Mouse (Mus musculus) ovary, postnatal 14 days (tissue): ENCODE results near the gene Enc1.

Experiments used
- DNase-seq: peaks from one replicate; pipeline ENCODE4 v3.0.0; 2022; ENCODE audit warnings: low spot score

Gene Enc1

DNA sequence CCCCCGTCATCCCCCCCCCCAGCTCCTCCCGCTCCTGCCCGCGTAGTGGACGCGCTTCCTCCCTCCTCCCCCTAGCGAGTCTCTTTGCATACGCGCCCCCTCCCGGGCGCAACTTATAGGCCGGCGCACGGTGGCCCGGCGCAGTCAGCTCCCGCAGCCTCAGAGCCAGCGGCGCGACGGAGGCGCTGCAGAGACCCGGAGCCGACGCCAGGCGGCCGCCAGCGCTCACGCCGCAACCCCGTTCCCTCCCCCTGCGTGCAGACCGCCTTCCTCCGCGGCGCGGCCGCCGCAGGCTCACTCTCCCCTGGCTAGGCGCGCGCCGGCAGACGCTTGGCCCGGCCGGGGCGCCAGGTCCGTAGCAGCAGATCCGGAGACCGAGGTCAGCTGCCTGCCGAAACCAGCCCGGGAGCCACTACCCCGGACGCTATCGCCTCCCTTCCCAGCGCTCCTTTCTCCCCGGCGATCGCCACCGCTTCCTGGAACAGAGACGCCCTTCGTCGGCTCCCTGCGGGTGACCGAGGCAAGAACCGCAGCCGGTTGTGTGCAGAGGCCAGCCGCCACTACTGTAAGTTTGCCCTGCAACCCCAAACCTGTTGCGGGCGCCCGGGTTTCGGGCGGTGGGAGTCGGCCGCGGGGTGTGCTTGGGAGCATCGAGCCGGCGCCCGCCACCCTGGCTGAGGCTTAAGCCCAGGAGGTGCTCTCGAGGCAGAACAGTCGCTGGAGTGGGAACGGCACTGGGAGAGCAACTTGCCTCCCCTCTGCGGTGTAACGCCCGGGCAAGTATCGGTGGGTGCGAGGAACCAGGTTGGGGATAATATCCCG, at the start of gene Enc1:
Enc1 (plus strand) TSS at position 141 of the 822 bp plus-strand sequence.
- peak; percentile 87 for DNase-seq

DNA sequence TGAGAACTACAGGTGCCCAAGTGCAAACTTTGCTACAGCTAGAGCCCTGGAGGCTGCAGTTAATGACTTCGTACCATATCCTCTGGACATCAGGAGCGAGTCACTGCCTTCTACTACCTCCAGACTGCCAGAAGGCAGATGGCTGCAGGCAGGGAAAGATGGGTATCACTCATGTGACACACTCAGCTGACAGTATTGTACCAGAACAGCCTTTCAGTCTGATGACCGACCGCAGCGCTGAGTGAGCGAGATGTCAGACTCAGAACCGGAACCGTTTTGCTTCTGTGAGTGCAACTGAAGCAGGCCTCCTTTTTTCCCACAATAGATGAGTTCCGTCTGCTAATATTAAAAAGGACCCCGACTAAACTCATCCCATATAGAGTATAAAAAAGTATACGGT, 48.3 kb upstream of the Enc1 start:
- DNase-seq, result no peak

DNA sequence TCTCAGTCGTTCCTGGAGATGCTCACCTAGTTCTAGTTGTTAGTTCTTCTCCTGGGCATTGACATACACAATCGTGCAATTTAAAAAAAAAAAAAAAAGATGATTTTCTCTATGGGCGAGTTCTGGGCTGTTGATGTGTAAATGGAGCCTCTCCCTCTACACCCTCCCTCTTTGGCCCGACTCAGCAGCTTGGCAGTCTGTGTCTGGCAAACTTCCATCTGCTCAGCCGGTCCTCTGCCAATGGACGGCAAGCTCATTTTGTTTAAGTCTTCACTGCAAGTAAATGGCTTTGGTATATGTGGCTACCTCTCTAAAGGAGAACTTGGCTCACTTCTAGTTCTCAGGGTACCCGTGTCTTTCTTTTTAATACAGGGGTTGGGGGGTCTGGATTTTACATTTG, 47.5 kb upstream of the Enc1 start:
- peak; percentile 60 for DNase-seq

DNA sequence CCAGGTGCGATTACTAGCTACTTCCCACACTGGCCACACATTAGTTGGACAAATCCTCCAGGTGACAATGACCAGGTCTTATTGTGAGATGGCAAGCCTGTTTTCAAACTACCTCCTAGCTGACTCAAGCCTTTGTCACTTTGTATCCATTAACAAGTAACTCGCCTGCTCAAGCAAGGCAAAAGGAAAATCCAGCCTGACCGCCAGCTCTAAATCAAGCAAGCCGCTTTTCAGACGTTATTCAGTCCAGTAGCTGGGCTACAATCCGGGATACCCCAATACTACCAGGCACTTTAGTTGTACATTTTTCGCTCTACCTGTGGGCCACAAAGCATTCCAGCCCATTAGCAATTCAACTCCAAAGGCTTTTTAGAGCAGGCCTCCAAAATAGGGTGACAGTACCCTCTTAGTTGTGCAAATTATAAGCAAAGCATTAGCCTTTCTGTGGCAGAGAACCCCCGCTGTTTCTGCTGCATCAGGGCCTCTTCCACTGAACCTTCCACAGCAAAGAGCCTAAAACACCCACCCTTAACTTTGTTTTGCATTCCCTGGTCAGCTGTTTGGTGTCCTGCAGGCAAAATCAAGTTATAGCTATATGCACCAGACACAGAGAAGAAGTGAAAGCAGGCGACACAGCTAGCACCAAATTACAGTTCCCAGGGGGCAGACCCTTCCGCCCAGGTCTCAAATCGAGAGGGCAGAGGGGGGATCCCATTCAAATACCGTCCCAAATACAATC, 44.5 kb upstream of the Enc1 start:
- no peak for DNase-seq

DNA sequence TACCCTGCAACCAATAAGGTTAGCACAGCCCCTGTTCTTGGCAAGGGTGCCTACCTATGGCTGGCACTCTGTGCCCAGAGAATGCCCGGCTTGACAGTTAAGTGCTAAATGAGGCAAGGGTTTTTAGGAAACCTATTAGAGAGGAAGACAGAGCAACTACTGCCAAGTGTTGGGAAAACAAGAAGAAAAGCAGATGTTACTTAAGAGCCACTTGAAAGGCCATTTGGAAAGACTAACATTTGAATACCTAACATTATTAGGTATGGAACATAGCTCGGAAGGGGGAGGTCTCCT, 44.0 kb upstream of the Enc1 start:
- DNase-seq, result no peak

DNA sequence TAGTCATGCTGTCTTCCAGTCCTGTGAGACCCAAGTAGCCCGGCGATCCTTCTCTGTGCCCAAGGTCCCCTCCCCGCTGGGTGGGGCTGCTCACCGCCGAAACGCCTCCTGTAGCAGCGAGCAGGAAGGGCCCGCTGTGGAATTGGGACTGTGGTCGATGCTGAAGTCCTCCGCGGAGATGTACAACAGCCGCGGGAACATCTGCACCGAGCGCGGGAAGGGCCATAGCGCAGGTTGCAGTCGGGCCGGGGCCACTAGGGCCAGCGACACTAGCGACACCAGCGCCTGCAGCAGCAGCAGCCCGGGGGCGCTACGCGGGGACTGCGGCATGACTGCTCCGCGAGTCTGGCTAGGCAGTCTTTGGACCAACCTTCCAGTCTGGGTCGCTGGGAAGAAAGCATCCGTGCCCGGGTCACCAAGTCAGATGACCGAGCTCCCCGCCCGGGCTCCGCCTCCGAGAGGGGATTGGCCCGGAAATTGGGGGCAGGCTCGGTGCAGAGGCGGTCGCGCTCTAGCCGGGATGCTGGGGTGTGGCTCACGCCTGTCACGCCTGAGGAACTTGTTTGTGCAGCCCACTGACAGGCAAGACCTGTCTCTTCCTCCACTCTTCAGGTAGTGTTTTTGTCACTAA, 42.9 kb upstream of the Enc1 start, which contains the start of gene Hexb:
Hexb (minus strand) TSS at position 426 of the 631 bp plus-strand sequence.
- peak; percentile 85 for DNase-seq

DNA sequence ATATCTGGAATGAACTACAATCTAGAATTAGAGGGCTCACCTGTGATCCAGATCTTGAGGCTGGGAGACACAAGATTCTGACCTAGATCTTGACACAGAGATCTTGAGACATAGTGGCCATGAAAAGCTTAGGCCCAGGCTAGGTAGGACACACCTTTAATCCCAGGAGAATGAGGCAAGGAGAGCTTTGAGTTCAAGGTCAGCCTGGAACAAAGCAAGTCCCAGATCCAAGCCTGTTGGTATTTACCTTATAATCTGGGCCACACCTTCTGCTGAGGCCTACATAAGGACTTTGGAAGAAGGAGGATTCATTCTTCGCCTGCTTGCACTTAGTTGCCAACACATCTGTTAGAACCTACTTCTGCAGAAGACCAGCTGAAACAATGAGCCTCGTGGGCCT, 41.8 kb upstream of the Enc1 start:
- no peak for DNase-seq

DNA sequence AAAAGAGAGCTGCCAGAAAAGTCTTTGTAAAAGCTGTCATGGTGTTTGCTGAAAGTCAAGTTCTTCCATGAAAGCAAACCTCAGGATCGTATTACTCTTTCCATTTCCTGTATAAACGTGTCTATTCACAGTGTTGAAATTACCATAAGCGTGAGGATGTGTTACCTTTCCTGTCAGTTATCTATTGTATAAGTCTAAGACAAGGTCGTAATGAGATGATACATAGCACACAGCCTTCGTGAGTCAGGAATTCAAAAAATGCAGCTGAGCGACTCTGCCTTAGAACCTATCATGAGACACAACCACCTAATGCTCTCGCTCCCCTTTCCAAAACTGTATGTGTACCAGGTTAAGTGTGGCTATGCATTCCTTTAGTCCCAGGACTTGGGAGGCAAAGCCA, 39.8 kb upstream of the Enc1 start:
- DNase-seq, result no peak

DNA sequence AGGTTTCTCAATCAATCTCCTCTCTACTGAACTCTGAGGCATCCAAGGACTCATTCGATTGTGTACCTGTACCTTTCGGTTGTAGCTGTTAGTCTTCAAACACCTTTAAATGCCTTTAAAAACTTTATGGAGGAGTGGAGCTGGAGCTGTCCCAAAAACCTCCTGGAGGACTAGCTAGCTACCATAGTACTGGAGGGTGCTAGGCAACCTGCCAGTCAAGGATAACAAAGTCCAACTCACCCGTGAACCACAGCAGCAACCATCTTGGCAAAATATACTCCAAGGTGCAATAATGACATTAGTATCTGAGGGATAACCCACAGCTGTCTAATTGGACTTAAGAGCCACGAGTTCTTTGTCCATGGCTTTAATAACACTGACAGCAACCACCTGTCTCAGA, 39.0 kb upstream of the Enc1 start:
- no peak for DNase-seq

DNA sequence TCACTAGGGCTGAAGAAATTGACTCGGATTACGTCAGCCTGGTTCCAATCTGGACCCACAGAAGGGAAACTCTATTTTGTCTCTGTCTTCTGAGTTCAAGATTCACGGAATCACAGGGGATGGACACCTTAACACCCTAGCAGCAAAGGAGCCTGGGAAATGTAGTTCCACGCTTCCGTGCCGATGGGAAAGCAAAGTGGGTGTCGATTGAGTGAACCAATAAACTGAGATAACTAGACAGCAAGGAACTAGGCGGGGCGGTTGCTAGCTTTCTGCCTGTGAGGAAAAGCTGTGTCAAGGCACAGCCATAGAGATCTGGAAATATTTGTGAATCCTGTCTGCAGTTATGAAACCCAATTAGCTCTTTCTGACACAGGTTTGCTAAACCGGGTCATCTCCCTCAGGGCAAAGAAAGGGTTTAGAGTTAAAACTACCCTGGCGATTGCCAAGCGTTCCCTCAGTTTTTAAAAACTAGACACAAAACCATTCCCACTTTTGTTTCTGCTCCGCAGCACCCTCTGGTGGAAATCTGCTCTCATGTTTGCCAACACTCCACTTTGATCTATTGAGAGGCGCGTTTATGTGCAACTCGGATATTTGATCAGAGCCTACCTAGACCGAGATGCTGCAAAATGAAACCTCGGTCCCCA, 35.7 kb upstream of the Enc1 start:
- DNase-seq, result peak; percentile 78

DNA sequence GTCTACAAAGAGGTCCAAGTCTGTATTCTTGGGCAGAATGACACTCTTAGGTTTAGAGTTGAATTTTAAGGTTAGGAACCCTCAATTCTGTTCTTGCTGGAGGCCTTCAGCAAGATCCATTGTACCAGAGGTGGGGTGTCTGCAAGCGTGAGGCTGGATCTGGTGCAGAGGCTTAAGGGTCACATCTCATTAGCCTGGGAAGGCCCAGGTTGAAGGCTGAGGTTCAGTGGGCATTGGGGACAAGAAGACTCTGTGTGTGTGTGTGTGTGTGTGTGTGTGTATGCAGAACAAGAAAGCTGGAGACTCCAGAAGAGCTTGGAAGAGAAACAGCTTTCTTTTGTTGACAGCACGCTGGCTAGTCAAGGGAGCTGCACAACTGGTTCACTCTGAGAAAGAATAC, 34.9 kb upstream of the Enc1 start:
- no peak for DNase-seq

DNA sequence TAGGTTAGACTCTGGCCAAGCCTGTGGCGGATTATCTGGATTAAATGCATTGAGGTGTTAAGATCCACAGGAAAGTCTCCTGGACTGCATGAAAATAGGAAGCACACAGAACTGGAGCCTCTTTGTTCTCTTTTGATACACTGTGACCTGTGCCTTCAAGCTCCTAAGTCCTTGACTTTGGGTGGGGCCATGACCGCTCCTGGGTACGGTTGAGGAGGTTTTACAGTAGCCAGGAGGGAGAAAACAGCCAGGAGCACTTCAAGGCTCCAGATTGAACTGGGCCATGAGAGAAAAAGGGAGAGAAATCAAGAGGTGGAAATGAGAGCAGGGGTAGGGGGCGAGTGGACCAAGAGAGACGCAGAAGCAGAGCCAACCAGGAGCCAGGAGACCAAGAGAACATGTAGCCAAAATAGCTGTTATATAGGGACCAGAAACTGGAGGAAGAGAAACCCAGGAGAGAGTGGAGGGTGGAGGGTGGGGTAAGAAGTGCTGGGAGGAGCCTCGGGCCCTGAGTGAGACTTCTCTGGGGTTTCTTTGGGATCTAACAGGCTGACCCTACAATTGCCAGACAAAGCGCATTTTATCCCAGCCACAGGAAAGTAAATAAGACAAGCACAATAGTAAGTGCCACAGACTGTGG, 33.3 kb upstream of the Enc1 start:
- DNase-seq, result no peak

DNA sequence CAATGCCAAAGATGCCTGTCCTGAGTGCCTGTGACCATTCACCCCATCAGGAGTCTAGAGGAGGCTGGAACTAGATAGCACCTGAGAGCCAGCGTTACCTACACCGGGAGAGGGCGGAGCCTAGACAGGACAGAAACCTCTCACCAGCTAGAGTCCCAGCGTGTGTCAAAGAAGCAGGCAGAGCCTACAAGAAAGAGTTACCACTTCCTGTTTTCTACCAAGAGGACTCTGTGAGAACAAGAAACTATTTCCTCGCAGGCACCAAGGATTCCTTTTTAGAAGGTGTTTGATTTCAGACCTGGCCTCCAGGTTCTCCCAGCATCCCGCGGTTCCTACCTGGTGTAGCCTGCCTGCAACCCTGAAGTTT, 32.8 kb upstream of the Enc1 start:
- DNase-seq, result no peak

DNA sequence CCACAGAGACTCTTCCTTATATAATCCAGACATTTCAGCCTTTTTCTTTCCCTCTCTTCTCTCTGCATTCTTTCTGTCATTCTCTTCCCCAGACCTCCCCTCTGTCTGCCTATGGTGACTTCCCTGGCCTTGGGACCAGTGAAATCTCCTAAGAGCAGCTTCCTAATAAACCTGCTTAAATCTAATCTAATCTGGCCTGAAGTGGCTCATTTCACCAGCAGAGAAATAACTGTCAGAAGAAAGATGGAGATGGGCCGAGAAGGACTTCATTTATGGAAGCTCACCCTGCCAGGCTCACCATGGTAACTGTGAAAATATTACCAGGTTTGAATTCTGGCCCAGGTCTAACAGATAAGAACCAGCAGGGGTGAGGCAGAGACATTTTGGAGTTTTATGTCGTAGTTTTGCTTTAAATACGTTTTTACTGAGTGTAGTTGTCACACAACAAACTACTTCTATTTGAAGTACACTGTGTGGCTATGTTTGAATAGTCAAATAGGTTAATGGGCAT, 32.4 kb upstream of the Enc1 start:
- no peak for DNase-seq

DNA sequence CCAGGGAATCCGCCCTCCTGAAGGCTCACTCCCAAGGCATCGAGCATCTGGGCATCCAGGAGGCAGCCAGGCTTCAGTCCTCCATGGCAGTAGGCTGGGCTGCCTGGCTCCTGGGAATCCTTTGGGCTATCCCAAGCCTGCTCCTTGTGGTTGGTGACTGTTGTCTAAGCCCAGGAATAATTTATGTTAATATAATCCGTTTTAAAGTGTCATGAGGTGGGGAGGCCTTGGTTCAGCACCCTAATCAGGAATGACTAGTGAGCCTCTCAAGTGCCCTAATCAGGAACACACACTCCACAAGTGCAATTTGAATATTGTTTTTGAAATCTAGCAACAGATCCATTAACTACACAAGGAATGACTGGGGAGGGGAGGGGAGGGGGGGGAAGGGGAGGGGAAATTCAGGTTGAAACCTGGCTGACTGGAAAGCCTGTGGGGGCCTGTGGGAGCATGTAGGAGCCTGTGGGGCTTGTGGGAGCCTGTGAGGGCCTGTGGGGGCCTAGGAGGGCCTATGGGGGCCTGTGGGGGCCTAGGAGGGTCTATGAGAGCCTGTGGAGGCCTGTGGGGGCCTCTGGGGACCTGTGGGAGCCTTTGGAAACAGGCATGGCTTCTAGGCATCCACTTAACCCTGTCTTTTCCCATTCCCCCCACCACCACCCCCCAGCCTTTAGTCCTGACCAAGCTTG, 26.2 kb upstream of the Enc1 start:
- DNase-seq, result no peak

DNA sequence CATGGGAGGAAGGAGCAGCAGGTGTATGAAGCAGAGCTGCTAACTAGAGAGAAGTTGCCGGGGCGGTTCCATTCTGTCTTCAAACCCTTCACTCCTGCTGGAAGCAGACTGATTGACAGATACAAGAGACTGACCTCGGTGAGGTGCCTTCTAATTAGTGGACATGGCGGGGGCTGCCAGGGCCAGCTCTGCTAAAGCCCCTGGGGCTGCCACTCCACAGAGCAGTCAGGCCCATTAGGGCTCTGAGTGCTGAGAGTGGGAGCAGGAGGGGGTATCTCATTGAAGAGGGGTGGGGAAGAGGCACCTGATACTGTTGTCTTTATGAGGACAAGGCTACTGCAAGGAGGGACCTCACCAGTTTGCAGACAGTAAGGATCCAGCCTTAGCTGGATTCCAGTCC, 25.3 kb upstream of the Enc1 start:
- no peak for DNase-seq

DNA sequence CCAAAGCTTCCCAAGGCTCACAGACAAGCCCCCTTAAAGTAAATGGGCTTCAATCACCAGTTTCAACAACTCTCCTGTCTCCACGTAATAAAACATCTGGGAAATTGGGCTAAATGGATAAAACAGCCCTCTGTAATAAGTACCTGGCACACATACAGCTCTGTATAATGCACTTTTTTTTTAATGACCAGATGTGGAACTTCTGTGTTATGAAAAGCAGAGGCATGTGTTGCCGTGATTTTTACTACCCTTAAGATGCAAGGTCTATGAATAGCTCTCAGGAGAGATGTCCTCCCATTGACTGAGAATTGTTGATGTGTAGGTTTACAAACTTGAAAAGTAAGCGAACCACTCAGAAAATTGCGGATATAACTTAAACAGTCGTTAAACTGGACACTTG, 24.7 kb upstream of the Enc1 start:
- no peak for DNase-seq

DNA sequence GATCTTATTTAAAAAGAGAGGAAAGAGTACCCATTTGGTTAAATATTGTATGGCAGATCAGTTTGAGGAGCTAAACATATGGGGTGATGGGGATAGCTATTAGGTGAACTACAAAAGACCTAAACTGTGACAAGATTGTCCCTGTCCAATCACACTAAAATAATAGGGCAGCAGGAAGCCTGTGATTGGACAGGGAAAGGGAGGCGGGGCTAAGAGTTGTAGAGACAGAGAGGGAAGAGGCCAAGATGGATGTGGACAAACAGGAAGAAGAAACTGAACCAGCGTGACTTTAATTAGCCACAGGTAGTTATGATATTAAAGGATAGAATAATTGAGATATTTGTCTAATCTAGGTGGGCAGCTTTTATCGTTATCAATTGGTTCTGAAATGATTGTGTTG, 20.9 kb upstream of the Enc1 start:
- DNase-seq, result no peak

DNA sequence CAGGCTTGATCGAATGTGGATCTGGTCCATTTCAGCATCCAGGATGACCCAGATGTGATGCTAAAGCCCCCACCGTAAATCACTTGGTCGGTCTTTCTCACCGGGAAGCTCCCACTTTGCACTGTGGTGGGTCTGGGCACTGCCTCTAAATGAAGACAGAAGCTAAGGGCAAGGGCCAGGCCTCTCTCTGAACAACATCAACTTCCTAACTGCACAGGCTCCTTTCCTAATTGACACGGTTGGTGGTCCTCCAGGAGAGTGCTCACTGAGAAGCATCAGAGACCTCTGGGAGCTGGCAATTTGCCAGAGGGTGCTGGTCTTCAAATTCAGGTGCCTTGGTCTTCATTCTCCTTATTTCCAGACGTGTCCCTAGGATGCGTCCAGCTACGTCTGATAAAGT, 17.0 kb upstream of the Enc1 start:
- no peak for DNase-seq

DNA sequence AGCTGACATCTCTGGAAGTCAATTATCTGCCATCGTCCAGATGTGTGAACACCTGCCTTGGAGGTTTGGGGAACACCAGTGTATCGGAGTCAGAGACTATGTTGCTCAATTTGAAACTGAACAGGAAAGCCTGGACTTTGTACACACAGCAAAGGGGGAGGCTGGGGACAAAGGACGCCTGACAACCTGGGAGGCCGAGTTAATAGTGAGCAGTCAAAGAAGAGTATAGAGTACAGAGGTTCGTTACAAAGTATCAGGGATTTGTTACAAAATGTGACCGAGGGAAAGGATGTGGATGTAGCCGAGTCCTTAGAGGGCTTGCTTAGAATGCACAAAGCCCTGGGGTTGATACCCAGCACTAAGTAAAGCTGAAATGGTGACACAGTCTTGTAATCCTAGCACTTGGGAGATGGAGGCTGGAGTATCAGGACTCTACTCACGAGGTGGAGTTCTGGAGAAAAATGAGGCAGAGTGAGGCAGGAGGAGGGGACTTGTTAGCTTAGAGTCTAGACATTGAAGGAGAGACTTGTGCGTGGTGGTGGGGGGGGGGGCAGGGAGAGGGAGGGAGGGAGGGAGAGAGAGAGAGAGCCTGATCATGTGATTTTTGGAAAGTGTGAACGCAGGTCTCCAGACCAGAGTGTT, 16.4 kb upstream of the Enc1 start:
- no peak for DNase-seq

DNA sequence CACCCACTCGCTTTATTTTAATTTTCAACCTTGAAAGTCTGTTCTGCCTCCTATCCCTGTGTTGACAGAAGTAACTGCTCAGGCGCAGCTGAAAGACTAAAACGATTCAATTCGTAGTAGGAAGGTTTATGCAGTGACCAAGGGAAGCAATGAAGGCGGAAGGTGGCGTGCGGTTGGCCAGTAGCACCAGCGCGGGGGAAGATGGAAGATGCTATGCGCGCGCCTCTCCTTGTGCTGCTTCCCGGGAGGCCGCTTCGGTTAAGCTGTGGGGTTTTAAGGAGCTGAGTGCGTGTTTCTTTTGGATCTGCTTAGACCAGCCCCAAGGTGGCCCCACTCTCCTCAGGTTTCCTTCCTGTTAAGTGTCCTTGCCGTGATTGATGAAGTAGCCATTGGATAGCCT, 15.8 kb upstream of the Enc1 start:
- no peak for DNase-seq
